Mouse (Mus musculus): ENCODE results near the gene Prkcz. TPM values are rescaled to one million over a fixed set of nuclear protein-coding genes. Genes with fewer than 3 reads are reported as not detected.

Prkcz gene
- total and polyA plus RNA-seq, 3 experiments, result 0.16 to 11.8 (median 1.6) TPM

DNA sequence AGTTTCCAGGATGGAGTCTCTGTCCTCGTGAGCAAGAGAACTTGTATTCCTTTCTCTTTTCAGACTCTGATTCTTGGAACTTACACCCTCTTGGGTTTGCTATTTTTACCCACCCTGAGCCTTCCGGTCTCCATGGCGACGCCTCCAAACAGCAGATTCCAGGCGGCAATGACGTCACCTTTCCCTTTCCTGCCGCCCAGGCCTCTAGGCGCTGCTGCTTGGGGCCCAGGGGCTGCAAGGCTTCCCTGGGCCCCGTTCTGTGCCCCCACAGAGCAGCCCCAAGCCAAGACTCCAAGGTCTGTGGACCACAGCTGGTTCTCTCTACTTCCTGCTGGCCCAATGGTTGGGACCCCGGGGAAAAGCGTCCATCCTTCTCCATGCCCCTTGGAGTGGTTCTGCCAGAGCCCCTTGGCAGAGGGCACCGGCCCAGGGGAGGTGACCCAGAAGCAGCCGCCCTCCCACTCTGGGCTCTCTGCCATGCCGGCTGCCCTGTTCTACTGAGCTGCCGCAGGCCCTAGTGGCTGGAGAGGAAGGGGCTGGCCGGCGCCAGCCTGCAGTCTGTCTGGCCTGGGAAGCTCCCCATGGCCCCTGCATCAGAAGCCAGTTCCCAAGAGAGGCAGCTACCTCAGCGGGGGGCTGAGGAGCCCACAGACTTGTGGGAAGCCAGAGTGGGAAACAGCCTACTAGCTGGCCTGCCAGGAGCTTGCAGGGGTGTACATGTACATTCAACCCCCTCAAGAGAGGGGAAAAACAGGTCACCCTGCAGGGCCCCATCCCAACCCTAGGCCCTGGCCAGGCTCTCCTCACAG, 125.6 kb downstream of the Prkcz start:
- DNase-seq (ENCODE audit: extremely low read depth), result no peak
- Histone ChIP-seq H3K4me3 (replicated peaks in 1 of 3; ENCODE audit: low read depth in 2 of 3, low read length in 2 of 3, poor library complexity in 1 of 3) (no peak overlapping the region), H3K4me2 (ENCODE audit: insufficient read depth, low read depth, poor library complexity, severe bottlenecking) (peak overlapping the region; percentile 13; the same call in 1 of the 2 replicates), H3K27ac (ENCODE audit: insufficient read depth, low read depth) (no peak overlapping the region), H3K79me2 (replicated peaks; ENCODE audit: control insufficient read depth, extremely low read depth, insufficient read depth, poor library complexity, severe bottlenecking) (no peaks in the 10 kb centered on the region), H3K9ac (ENCODE audit: insufficient read depth, low read depth) (no peak overlapping the region), H3K4me1 (ENCODE audit: control insufficient read depth in 1 of 2, insufficient read depth in 2 of 2) (peaks cover 44 to 48% of the 10 kb centered on the region in 2 experiments), H3K36me3 (replicated peaks in 1 of 2; ENCODE audit: control insufficient read depth in 1 of 2, insufficient read depth in 1 of 2, low read length in 1 of 2) (no peaks in the 10 kb centered on the region), H3K9me3 (replicated peaks; ENCODE audit: low read length) (no peaks in the 10 kb centered on the region), H3K27me3 (replicated peaks) (peaks cover 27% of the 10 kb centered on the region)
- dilution Hi-C loops (cut with MboI; ENCODE audit: extremely low pct_ligation_motif_present, extremely low pct_unique_long_range_greater_than_20kb, low sequenced_read_pairs), result no loop called here
- in situ Hi-C loops (cut with MboI; ENCODE audit: low pct_ligation_motif_present, low pct_unique_long_range_greater_than_20kb, low sequenced_read_pairs), result loop anchor here (25.0 kb wide), 1 partner anchor 273 kb away; the partner anchor contains the start of genes Hes5 and Pank4
- peak; percentile 58; the same call in 1 of the 2 replicates for TF ChIP-seq MEF2A (IDR thresholded peaks at IDR 0.05; ENCODE audit: borderline replicate concordance, low read depth, low read length)
- TF ChIP-seq RAD21 (IDR thresholded peaks at IDR 0.05; ENCODE audit: low read depth, low read length), result no peak
- no peak for TF ChIP-seq POLR2AphosphoS2 (IDR thresholded peaks at IDR 0.05; ENCODE audit: low read depth, low read length)
- TF ChIP-seq NELFE (IDR thresholded peaks at IDR 0.05; ENCODE audit: low read depth, low read length), result no peak
- TF ChIP-seq HCFC1 (IDR thresholded peaks at IDR 0.05; ENCODE audit: low read depth, low read length), result no peak
- no peak for TF ChIP-seq CHD2 (IDR thresholded peaks at IDR 0.05; ENCODE audit: low read length)
- TF ChIP-seq USF2 (conservative IDR thresholded peaks at IDR 0.05; ENCODE audit: low read depth, low read length), result no peak
- peak; percentile 47; the same call in 1 of the 2 replicates for TF ChIP-seq JUN (IDR thresholded peaks at IDR 0.05; ENCODE audit: insufficient read depth, low read depth, low read length)
- no peak; the same call in 1 of the 2 replicates for TF ChIP-seq EP300 (IDR thresholded peaks at IDR 0.05; ENCODE audit: low read length)
- TF ChIP-seq BHLHE40 (IDR thresholded peaks at IDR 0.05; ENCODE audit: low read depth, low read length), result no peak
- TF ChIP-seq CHD1 (IDR thresholded peaks at IDR 0.05; ENCODE audit: low read depth, low read length), result no peak
- TF ChIP-seq MXI1 (IDR thresholded peaks at IDR 0.05; ENCODE audit: low read depth, low read length), result no peak
- no peak for TF ChIP-seq NRF1 (IDR thresholded peaks at IDR 0.05; ENCODE audit: low read depth, low read length)
- TF ChIP-seq USF1 (IDR thresholded peaks at IDR 0.05; ENCODE audit: low read depth, low read length), result no peak
- no peak for TF ChIP-seq RCOR1 (conservative IDR thresholded peaks at IDR 0.05; ENCODE audit: low read depth, low read length)
- 0 out of 2 replicates have a peak, but pooled peaks have one; percentile 22 for TF ChIP-seq JUND (conservative IDR thresholded peaks at IDR 0.05; ENCODE audit: low read depth, low read length)
- TF ChIP-seq ZNF384 (IDR thresholded peaks at IDR 0.05; ENCODE audit: low read depth, low read length), result no peak
- TF ChIP-seq PAX5 (IDR thresholded peaks at IDR 0.05; ENCODE audit: low read length), result no peak
- no peak for TF ChIP-seq CTCF (conservative IDR thresholded peaks at IDR 0.05 in 1 of 2, IDR thresholded peaks at IDR 0.05 in 1 of 2; ENCODE audit: low read depth in 2 of 2, low read length in 2 of 2)
- TF ChIP-seq TCF12 (IDR thresholded peaks at IDR 0.05; ENCODE audit: low read depth, low read length), result peak; percentile 41; the same call in 1 of the 2 replicates
- TF ChIP-seq ZMIZ1 (IDR thresholded peaks at IDR 0.05; ENCODE audit: low read depth, low read length), result no peak
- no peak for TF ChIP-seq MAX (IDR thresholded peaks at IDR 0.05; ENCODE audit: low read length)
- no peak for TF ChIP-seq MAZ (IDR thresholded peaks at IDR 0.05; ENCODE audit: low read depth, low read length)
- no peak for TF ChIP-seq MAFK (IDR thresholded peaks at IDR 0.05; ENCODE audit: insufficient replicate concordance, low read length)
- TF ChIP-seq SIN3A (IDR thresholded peaks at IDR 0.05; ENCODE audit: low read length), result 0 out of 2 replicates have a peak, but pooled peaks have one; percentile 14
- TF ChIP-seq GABPA (IDR thresholded peaks at IDR 0.05; ENCODE audit: insufficient replicate concordance, low read depth, low read length), result no peak
- TF ChIP-seq ZKSCAN1 (IDR thresholded peaks at IDR 0.05; ENCODE audit: borderline replicate concordance, low read depth, low read length), result no peak
- TF ChIP-seq POLR2A (IDR thresholded peaks at IDR 0.05; ENCODE audit: low read depth, low read length), result no peak
- TF ChIP-seq E2F4 (IDR thresholded peaks at IDR 0.05; ENCODE audit: insufficient replicate concordance, low read depth, low read length), result no peak
- TF ChIP-seq IRF4 (IDR thresholded peaks at IDR 0.05; ENCODE audit: low read depth, low read length), result no peak
- TF ChIP-seq ELF1 (IDR thresholded peaks at IDR 0.05; ENCODE audit: low read depth, low read length), result no peak
- no peak for TF ChIP-seq ZC3H11A (IDR thresholded peaks at IDR 0.05; ENCODE audit: low read depth, low read length)
- TF ChIP-seq MYC (IDR thresholded peaks at IDR 0.05; ENCODE audit: low read depth, low read length), result no peak
- TF ChIP-seq ETS1 (conservative IDR thresholded peaks at IDR 0.05; ENCODE audit: low read depth, low read length), result 0 out of 2 replicates have a peak, but pooled peaks have one; percentile 2
- TF ChIP-seq KAT2A (IDR thresholded peaks at IDR 0.05; ENCODE audit: insufficient replicate concordance, low read length), result no peak
- no peak for TF ChIP-seq UBTF (IDR thresholded peaks at IDR 0.05; ENCODE audit: low read depth, low read length)
- TF ChIP-seq SMC3 (IDR thresholded peaks at IDR 0.05; ENCODE audit: low read depth, low read length), result no peak
